Mouse (Mus musculus) hematopoietic multipotent progenitor cell, adult 10-12 weeks (in vitro differentiated cells): ENCODE results near the gene Zmynd8. TPM values are rescaled to one million over a fixed set of nuclear protein-coding genes. Genes with fewer than 3 reads are reported as not detected.

Source experiments
- polyA plus RNA-seq: library from polyadenylated mRNA; stranded (reverse); fragments of >175 nt; gene quantifications from 2 replicates; pipeline ENCODE4 v1.2.3, GENCODE M21; 2012; ENCODE audit warnings: low replicate concordance

Zmynd8 gene
- polyA plus RNA-seq, result 49.9 and 53.5 TPM in 2 replicates

DNA sequence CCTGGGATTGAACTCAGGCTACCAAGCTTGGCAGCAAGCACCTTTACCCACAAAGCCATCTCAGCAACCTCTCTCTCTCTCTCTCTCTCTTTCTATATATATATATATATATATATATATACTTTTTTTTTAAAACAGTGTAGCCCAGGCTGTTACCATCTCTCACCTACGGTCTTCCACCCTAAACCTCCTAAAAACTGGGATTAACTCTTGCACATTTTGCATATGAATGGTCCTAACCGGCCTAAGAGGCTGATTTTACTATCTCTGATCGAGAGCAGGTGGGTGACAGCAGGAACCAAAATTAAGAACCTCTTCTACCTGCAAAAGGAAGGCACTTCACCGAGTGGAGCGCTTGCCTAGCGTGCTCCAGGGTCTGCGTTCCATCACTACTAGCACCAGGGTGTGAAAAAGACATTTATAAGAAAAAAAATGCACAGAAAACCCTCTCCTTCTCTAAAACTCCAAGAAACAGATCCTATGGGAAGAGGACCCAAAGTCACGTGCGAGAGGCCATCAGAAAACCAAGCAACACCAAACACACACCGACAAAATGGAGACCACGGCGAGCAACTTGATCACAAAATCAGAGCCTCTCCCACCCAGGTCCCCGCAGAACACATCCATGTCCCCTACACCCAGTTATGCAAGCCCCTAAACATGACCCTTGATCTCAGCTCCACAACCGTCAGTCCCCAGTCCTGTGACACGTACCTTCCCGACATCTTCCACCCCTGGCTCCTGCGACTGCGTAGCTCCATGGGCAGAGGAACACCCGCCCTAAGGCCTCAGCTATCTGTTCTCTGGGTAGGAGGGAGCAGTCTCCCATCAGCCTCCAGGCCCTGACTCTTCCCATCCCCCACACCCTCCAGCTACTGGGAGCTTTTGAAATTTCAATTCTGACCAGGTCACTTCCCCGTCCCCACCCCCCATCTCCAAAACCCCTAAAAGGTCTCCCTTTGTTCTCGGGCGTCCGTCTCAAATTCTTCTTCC, at the start of gene Zmynd8:
Gene Zmynd8, minus strand, starts transcription at position 815 of the 993 bp plus-strand sequence.

Other genes with a start within 250 kb of the Zmynd8 start
- gene Ncoa3, start 93.6 kb upstream of the Zmynd8 start, polyA plus RNA-seq, result 74.5 and 100 TPM in 2 replicates